Mouse (Mus musculus) testis, postnatal 10 days (tissue): ENCODE results near the gene Mgat5.

Source experiments
- DNase-seq: peaks from one replicate; pipeline ENCODE4 v3.0.0; 2021; ENCODE audit warnings: low spot score

The Mgat5 gene

DNA sequence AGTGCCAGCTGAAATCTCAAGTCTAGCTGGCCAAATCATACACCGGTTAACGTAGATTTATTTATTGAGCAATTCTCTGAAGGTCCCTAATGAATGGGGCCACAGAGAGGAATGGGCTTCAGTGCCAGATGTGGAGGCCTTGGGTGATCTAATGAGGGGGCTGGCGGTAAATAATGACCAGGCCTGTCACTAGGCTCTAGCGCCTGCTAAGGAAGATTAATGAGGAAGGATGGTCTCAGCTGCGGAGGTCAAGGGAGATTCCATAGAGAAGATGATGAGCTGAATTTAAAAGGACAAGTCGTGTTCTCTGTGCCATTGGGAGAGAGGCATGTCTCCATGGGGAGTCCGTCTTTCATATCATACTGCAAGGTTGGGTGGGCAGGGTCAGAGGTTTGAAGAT, 178.3 kb downstream of the Mgat5 start:
- DNase-seq = no peak

- DNase-seq = no peak
These were observed 182.4 kb downstream of the Mgat5 start for GRCm38 (mm10) chr1:127387226-127387625.

DNA sequence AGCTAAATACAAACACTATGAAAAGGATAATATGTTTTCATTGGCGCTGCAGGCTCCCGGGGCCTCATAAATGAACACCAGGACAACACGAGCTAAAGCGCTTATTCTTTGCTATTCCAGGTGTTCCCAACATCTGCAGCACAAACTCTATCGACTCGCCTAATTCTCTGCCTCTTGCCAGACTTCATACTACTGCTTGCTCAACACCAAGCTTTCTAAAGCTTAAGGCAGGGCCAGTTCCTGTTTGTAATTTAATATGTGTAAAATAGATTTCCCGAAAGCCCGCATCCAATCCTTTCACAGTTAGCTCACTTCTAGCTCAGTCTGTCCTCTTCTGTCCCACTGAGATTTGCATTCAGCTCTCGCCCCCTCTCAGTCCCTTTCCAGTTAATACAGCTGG, 182.8 kb downstream of the Mgat5 start:
- DNase-seq = no peak

DNA sequence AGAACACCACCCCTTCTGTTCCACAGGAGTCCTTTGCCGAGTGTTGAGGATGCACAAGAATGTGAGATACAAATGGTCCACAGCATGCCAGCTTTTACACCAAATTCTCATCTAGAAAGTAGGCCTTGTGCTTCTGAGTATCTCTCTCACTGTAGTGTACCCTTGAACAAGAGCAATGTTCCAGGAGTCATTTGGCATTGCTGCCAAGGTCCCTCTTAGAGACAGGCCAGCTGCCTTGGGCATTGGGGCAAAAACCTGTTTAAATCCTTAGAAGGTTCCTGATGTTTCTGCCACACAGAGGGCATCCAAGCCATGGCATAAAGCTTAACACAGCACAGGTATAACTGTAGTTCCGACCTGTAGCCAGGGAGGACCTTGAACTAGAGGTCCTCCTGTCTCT, 189.9 kb downstream of the Mgat5 start:
- DNase-seq = no peak

DNA sequence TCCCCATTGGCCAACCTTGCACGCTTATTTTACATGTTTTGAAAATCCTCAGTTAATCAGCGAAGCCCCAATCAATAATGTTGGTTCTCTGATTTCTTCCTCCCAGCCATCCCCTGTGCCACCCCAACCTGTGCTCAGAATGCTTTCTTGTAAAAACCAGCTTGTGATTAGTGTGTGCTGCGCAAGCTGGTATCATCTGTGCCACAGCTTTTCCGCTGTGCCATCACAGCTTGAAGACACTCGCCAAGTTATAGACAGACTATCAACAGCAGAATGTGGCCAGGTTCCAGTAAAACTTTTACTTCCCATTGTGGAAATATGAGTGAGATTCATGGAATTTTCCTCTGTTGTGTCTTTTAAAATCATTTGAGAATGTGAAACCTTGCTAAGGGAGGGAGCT, 190.9 kb downstream of the Mgat5 start:
- DNase-seq = no peak

GRCm38 (mm10) chr1:127396569-127397349, 191.9 kb downstream of the Mgat5 start:
- no peak for DNase-seq

- no peak for DNase-seq
These were observed 192.6 kb downstream of the Mgat5 start for GRCm38 (mm10) chr1:127397396-127397795.

DNA sequence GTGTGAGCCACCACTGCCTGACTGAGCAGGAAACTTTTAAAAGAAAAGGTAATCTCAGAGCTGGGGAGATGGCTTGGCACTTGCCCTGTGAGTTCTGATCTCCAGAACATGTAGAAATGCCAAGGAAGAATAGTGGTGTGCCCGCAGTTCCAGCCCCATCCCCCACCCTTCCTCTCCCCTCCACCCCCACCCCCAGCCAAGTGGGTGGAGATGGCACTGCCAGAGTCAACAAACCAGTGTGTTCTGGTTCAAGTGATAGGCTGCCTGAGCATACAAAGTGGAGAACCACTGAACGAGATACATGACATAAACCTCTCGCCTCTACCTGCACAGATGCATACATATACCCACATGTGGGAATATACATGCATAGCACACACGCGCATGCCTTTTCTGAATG, 193.4 kb downstream of the Mgat5 start:
- no peak for DNase-seq

DNA sequence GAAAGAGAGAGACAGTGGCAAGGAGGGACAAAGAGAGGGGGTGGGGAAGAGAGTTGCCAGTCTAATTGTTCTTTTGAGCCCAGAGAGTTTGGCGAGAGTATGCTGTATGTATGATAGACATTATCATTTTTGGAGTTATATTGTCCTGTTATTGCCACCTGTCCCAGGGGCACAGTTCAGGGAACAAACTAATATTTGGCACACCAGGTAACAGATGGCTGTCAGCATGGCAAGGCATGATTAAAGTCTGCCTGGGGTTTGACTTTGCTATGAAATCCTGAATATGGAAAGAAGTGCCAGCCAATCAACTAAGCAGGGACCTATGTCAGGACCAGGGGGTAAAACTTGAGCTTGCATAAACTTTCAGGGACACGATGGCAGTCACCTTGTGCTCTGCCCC, 195.4 kb downstream of the Mgat5 start:
- no peak for DNase-seq

DNA sequence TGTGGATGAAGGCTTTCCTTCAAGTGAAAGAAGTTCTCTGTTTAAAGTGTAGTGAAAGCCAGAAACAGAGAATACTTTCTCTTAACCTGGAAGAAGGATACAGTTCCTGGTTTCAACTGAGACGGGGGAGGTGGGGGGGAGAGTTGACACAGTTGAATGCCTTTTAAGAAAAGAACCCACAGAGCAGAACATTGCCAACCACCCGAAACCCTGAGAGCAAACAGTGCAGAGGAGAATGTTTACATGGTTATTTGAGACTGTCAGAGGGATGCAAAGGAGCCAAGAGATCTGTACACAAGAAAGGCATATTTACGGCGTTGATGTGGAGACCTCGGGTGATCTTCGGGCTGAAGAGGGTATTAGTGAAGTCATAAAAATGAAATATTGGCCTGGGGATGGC, 195.9 kb downstream of the Mgat5 start:
- DNase-seq = no peak

- no peak for DNase-seq
These were observed 199.8 kb downstream of the Mgat5 start for GRCm38 (mm10) chr1:127404655-127405054.

- no peak for DNase-seq
These were observed 204.2 kb downstream of the Mgat5 start for GRCm38 (mm10) chr1:127408957-127409423.

- no peak for DNase-seq
These were observed 204.7 kb downstream of the Mgat5 start for GRCm38 (mm10) chr1:127409512-127409911.

GRCm38 (mm10) chr1:127414500-127414899, 209.7 kb downstream of the Mgat5 start:
- DNase-seq = no peak

DNA sequence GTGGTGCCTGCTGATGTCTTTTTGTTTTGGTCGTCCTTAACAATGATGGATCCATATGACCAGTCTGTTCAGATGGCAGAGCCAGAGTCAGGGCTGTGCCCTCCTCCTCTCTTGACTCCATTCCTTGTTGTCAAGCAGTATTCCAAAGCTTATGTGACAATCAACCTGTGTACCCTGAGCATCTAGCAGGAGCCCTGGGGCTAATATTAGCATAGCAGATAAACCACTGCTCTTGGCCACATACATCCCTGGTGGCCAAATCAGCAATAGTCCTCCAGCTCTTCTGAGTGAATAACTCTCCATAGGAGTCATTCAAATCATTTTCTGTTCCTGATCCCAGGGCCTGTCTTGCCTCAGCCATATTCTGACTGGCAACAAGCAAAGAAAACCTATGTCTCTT, 211.1 kb downstream of the Mgat5 start:
- no peak for DNase-seq

DNA sequence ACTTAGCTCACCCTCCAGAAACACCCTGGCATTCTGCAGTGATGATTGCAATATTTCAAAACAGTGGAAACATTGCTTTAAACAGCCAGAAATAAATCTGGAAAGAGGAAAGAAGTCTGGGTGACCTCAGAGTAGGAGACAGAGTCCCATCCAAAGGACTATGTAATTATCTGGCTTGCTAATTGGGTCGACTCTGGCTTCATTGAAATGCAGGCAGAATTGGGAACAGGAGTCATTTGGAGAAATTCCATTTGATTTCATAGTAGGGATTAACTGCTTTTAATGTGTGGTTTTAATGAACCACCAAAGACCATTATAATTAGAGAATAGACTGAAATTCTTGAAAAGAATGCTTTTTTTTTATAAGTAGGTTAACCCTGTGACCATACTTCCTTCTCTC, 212.2 kb downstream of the Mgat5 start:
- DNase-seq = no peak

DNA sequence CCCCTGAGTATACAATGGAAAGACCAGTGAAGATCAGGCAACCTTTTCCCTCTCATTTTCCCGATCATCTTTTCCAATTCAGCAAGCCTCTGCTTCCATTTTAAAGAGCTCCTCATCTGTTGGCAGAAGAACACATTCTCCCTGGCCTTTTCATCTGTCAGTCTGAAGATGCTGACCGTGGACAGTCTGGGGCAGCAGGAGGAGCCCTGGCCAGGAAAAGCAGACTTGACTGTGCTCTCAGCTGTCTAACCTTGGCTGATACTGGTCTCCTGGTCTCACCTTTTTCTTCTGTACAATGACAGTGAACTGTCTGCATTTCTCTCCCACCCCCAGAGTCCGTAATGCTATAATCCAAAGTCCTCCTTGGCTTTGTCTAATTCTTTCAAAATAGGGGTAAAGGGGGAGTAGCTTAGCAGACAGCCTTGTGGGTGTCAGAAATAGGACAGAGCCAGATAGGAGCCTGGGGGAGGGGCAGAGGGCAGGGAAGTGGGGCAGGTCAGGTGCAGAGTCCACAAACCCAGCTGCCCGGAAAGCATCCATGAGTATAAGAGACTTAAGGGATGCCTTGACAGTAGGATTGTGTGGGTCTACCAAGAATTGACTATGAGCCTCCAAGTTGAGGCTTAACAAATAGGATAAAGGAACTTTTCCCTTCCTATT, 214.2 kb downstream of the Mgat5 start:
- DNase-seq = no peak

- DNase-seq = no peak
These were observed 214.8 kb downstream of the Mgat5 start for GRCm38 (mm10) chr1:127419581-127419980.

GRCm38 (mm10) chr1:127420383-127420782, 215.6 kb downstream of the Mgat5 start:
- no peak for DNase-seq

DNA sequence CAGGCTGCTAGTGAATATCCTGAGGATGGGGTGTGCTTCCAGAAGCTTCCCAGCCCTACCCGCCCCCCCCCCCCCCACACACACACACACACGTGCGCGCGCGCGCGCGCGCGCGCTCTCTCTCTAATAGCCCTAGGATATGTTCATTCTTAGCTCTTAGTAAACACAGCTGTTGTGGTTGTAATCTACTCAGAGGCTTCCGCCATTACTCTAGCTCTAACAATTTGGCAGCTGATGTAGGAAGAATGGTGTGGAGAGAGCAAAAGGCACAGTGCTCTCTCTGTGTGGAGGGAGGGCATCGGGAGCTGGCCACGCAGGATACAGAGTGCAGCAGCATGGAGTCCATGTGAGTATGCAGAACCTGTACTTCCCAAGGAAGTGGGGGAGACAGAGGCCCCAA, 216.0 kb downstream of the Mgat5 start:
- DNase-seq = no peak

DNA sequence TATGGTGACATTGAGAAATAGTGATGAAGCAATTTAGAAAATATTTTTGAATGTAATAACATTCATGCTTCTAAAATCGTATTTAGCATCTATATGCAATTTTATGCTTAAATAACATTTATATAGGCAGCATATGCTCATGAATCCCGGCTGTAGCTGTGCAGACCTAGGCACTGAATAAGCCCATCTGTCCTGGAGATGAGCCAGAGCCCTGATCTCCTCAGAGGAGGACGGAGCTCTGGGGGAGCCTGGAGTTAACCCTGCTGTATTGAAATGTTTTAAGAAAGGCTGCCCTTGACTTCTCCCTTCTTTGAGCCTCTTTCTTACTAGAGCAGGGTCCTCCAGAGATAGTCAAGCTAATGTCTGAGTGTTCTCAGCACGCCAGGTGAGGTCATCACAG, 217.8 kb downstream of the Mgat5 start:
- DNase-seq = no peak

- no peak for DNase-seq
These were observed 220.3 kb downstream of the Mgat5 start for GRCm38 (mm10) chr1:127425021-127425532.

- DNase-seq = no peak
These were observed 225.5 kb downstream of the Mgat5 start for GRCm38 (mm10) chr1:127430290-127430689.
